Mouse (Mus musculus) heart, adult 9 months (tissue): ENCODE results near the gene Mpv17.

Experiments used
- DNase-seq, 2 experiments: peaks; one replicate each; pipeline ENCODE4 v3.0.0; 2022; ENCODE audit warnings: low spot score in 2 of 2

Gene Mpv17

GRCm38 (mm10) chr5:31154152-31154553, at the start of gene Mpv17:
TSS of gene Mpv17 (minus strand) at chr5:31154251.
- peak; percentile 83 to 90 for DNase-seq

- no peak for DNase-seq
Measured at GRCm38 (mm10) chr5:31202933-31203332, 48.9 kb upstream of the Mpv17 start.

GRCm38 (mm10) chr5:31201742-31202590, 47.9 kb upstream of the Mpv17 start, which contains the start of gene Zfp513:
TSS of gene Zfp513 (minus strand) at chr5:31202303.
- peak; percentile 98 to 99 for DNase-seq

- DNase-seq, result no peak
Measured at GRCm38 (mm10) chr5:31201042-31201741, 47.1 kb upstream of the Mpv17 start.

GRCm38 (mm10) chr5:31200327-31200768, 46.3 kb upstream of the Mpv17 start:
- DNase-seq, result no peak

GRCm38 (mm10) chr5:31199893-31200292, 45.8 kb upstream of the Mpv17 start:
- no peak for DNase-seq

GRCm38 (mm10) chr5:31199321-31199892, 45.4 kb upstream of the Mpv17 start:
- no peak for DNase-seq

GRCm38 (mm10) chr5:31198616-31199320, 44.7 kb upstream of the Mpv17 start:
- DNase-seq, result no peak

GRCm38 (mm10) chr5:31198170-31198569, 44.1 kb upstream of the Mpv17 start:
- DNase-seq, result no peak

- DNase-seq, result no peak
Measured at GRCm38 (mm10) chr5:31197072-31197471, 43.0 kb upstream of the Mpv17 start.

- no peak for DNase-seq
Measured at GRCm38 (mm10) chr5:31196207-31196606, 42.2 kb upstream of the Mpv17 start.

GRCm38 (mm10) chr5:31195671-31196070, 41.6 kb upstream of the Mpv17 start:
- no peak for DNase-seq

GRCm38 (mm10) chr5:31194486-31195485, 40.7 kb upstream of the Mpv17 start:
- DNase-seq, result no peak

GRCm38 (mm10) chr5:31193631-31194281, 39.7 kb upstream of the Mpv17 start:
- DNase-seq, result no peak

GRCm38 (mm10) chr5:31192939-31193630, 39.0 kb upstream of the Mpv17 start, which contains the start of the genes Snx17 and Eif2b4:
TSS of gene Snx17 (plus strand) at chr5:31193227.
TSS of gene Eif2b4 (minus strand) at chr5:31193430.
- peak; percentile 99 for DNase-seq

- DNase-seq, result no peak
Measured at GRCm38 (mm10) chr5:31192045-31192938, 38.2 kb upstream of the Mpv17 start.

GRCm38 (mm10) chr5:31190201-31190600, 36.1 kb upstream of the Mpv17 start:
- no peak for DNase-seq

- DNase-seq, result no peak
Measured at GRCm38 (mm10) chr5:31188223-31188840, 34.3 kb upstream of the Mpv17 start.
